Mouse (Mus musculus): ENCODE measurements around the gene Il33.

GRCm38 (mm10) chr19:29911919-29912318, 13.0 kb upstream of the Il33 start:
- TF ChIP-seq EP300 (IDR thresholded peaks at IDR 0.05), result no peak
- TF ChIP-seq CTCF (IDR thresholded peaks at IDR 0.05), result no peak
